Mouse (Mus musculus) heart, embryonic 16.5 days (tissue): ENCODE data around the gene Abca13. TPM values are rescaled to one million over a fixed set of nuclear protein-coding genes. Genes with fewer than 3 reads are reported as not detected.
"Not testable (repeated sequence)": the region's sequence is repeated elsewhere in the genome, so short reads cannot be mapped to it uniquely, and the experiment has no call there.

ENCODE experiments used
- ATAC-seq: fragments of 200-750 bp; cut with Nextera tagmentation; replicated peaks from 2 replicates; pipeline ENCODE4 v1.8.0; 2017; ENCODE audit warnings: moderate number of reproducible peaks; ENCODE audit not compliant: insufficient read depth, low FRiP score; ENCODE audit errors: extremely low read depth
- H3K27ac ChIP-seq: fragments of 300-500 bp; sonication (generic); 2 replicates; pipeline ENCODE4 v1.5.1; 2014; ENCODE audit warnings: mild to moderate bottlenecking, low read length, control low read depth, moderate library complexity
- H3K27me3 ChIP-seq: fragments of 300-500 bp; sonication (generic); 2 replicates; pipeline ENCODE4 v1.6.1; 2014; ENCODE audit warnings: low read length, mixed read lengths; ENCODE audit not compliant: control insufficient read depth, insufficient read depth
- H3K36me3 ChIP-seq: fragments of 300-500 bp; sonication (generic); 2 replicates; pipeline ENCODE4 v1.6.1; 2014; ENCODE audit not compliant: control insufficient read depth, insufficient read depth
- H3K4me1 ChIP-seq: fragments of 300-500 bp; sonication (generic); 2 replicates; pipeline ENCODE4 v1.6.1; 2014; ENCODE audit warnings: low read length, mixed read lengths; ENCODE audit not compliant: control insufficient read depth, insufficient read depth
- H3K4me2 ChIP-seq: fragments of 300-500 bp; sonication (generic); 2 replicates; pipeline ENCODE4 v1.6.1; 2014; ENCODE audit warnings: low read depth, mild to moderate bottlenecking, control low read depth, low read length
- H3K4me3 ChIP-seq: fragments of 300-500 bp; sonication (generic); 2 replicates; pipeline ENCODE4 v1.5.1; 2014; ENCODE audit warnings: mild to moderate bottlenecking, control low read depth, low read length
- H3K9ac ChIP-seq: fragments of 300-500 bp; sonication (generic); 2 replicates; pipeline ENCODE4 v1.6.1; 2014; ENCODE audit warnings: low read length, control low read depth
- H3K9me3 ChIP-seq: fragments of 300-500 bp; sonication (generic); replicated peaks from 2 replicates; pipeline ENCODE4 v1.6.1; 2016; ENCODE audit warnings: low read length; ENCODE audit not compliant: control insufficient read depth
- WGBS: fragments of 180-500 bp; shearing (Covaris S2); extraction: QIAGEN DNeasy Blood & Tissue Kit; methylation state at CpG from one replicate; pipeline ENCODE4 v1.1.7; 2014; 5-methylcytosine and 5-hydroxymethylcytosine counted together
- polyA plus RNA-seq: library from polyadenylated mRNA; unstranded; fragments of >200 nt; fragmentation: Nextera tagmentation; extraction: Ambion mirVana; gene quantifications from 2 replicates; pipeline ENCODE4 v1.2.1, GENCODE M21; 2015

Gene Abca13
- polyA plus RNA-seq, 1 experiment from 2014 or later: 0.01 TPM

DNA sequence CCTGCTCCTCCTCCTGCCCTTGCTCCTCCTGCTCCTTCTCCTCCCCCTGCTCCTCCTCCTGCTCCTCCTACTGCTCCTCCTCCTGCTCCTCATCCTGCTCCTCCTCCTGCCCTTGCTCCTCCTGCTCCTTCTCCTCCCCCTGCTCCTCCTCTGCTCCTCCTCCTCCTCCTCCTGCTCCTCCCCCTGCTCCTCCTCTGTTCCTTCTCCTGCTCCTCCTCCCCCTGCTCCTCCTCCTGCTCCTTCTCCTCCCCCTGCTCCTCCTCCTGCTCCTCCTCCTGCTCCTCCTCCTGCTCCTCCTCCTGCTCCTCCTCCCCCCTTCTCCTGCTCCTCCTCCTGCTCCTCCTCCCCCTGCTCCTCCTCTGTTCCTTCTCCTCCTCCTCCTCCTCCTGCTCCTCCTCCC is 2.3 kb upstream of the Abca13 start:
- H3K4me2 ChIP-seq, ATAC-seq, H3K27me3 ChIP-seq, H3K36me3 ChIP-seq, H3K4me1 ChIP-seq, H3K27ac ChIP-seq, H3K9ac ChIP-seq, H3K4me3 ChIP-seq, H3K9me3 ChIP-seq: not testable (repeated sequence)

DNA sequence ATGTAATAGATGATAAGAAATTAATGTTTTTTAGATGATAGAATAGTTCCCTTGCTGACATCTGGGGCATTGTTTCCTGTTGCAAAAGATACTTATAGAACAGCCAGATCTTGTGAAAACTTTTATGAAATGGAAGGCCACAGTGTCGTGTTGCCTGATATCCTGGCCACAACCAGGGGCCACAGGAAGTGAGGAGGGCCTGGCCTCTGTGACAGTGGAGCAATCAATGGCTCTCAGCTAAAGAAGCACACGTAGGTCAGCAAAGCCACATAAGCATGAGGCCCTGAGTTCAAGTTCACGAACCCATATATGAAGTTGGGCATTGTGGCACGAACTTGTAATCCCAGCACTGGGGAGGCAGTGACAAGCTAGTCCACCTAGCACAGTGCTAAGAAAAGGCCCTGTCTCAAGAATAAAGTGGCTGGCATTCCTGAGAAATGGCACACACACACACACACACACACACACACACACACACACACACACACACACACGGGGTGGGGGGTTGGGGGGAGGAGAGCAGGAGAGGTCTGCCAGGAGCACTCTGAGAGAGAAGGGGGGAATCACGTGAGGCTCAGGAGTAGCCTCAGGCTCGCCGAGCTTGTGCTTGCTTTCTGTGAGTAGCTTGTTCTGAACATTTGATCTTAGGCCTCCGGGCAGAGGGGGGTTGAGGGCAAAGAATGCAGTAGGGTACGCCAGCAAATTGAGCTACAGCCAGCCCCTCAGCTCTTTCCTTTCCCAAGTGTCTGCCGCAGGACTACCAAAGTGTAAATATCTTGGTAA is 779 bp upstream of the Abca13 start:
- Histone ChIP-seq H3K36me3 (no peaks in the 10 kb centered on the region), H3K4me3 (no peak overlapping the region), H3K9ac (no peak overlapping the region), H3K27ac (no peak overlapping the region), H3K4me2 (no peak overlapping the region), H3K27me3 (no peaks in the 10 kb centered on the region), H3K9me3 (no peaks in the 10 kb centered on the region), H3K4me1 (no peaks in the 10 kb centered on the region)
- no peak for ATAC-seq
- 48% methylated on average over 10 of the region's 11 CpGs for WGBS

GRCm38 (mm10) chr11:9194861-9195260 is 3.1 kb downstream of the Abca13 start:
- no peaks in the 10 kb centered on the region for H3K27me3 ChIP-seq
- H3K4me2 ChIP-seq: no peak overlapping the region
- WGBS: 84% methylated on average over 3 of the region's 3 CpGs
- no peaks in the 10 kb centered on the region for H3K9me3 ChIP-seq
- ATAC-seq: no peak
- H3K27ac ChIP-seq: no peak overlapping the region
- no peaks in the 10 kb centered on the region for H3K4me1 ChIP-seq
- no peak overlapping the region for H3K9ac ChIP-seq
- no peaks in the 10 kb centered on the region for H3K36me3 ChIP-seq
- no peak overlapping the region for H3K4me3 ChIP-seq

DNA sequence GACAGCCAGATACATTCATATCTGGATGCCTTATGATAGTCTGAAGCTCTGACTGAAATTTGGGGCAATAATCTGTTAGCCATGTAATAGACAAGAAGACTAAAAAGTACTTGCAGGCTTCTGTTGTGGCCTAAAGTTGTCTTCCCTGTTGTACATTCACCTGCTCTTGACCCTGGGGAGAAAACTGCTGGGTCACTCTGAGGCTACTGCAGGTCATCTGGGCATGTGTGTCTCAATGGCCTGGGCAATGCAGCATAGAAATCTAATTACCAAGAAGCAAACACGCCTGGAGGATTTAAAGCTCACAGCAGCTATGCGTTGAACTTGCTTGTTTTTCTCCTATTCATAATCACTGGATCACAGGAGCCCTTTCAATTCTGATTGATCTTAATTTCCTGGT is 8.1 kb downstream of the Abca13 start:
- no peaks in the 10 kb centered on the region for H3K27me3 ChIP-seq
- no peak overlapping the region for H3K4me2 ChIP-seq
- no peak overlapping the region for H3K4me3 ChIP-seq
- H3K9me3 ChIP-seq: no peaks in the 10 kb centered on the region
- H3K36me3 ChIP-seq: no peaks in the 10 kb centered on the region
- WGBS: 66% methylated on average over 2 of the region's 2 CpGs
- no peaks in the 10 kb centered on the region for H3K4me1 ChIP-seq
- no peak for ATAC-seq
- no peak overlapping the region for H3K9ac ChIP-seq
- no peak overlapping the region for H3K27ac ChIP-seq

DNA sequence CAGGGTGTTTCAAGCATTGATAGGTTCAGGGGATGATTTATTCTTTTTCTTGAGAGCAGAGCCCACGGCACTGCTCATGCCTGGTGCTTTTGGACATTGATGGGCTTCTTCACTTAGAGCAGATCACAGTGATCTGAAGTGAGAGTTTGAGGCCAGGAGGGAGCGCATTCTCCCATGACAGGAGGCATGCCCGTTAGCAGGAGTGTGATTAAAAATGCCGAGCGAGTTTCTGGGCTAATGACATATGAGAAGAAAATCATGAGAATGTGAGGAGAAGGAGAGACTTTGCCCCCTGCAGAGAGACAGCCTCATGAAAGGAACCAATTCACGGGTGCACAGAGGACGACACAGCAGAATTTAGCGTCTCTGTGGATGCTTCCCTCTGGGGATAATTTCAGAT is 19.0 kb downstream of the Abca13 start:
- H3K4me2 ChIP-seq: no peak overlapping the region
- ATAC-seq: no peak
- H3K27ac ChIP-seq: no peak overlapping the region
- no peak overlapping the region for H3K9ac ChIP-seq
- WGBS: 62% methylated on average over 8 of the region's 8 CpGs
- H3K9me3 ChIP-seq: no peaks in the 10 kb centered on the region
- H3K36me3 ChIP-seq: no peaks in the 10 kb centered on the region
- H3K27me3 ChIP-seq: no peaks in the 10 kb centered on the region
- H3K4me3 ChIP-seq: no peak overlapping the region
- no peaks in the 10 kb centered on the region for H3K4me1 ChIP-seq

- WGBS: 82% methylated on average over 9 of the region's 9 CpGs
- ATAC-seq: no peak
- Histone ChIP-seq H3K4me2 (no peak overlapping the region), H3K9ac (no peak overlapping the region), H3K4me1 (no peaks in the 10 kb centered on the region), H3K36me3 (no peaks in the 10 kb centered on the region), H3K27me3 (no peaks in the 10 kb centered on the region), H3K4me3 (no peak overlapping the region), H3K27ac (no peak overlapping the region), H3K9me3 (no peaks in the 10 kb centered on the region)
Measured at GRCm38 (mm10) chr11:9213580-9213979, 21.8 kb downstream of the Abca13 start.

DNA sequence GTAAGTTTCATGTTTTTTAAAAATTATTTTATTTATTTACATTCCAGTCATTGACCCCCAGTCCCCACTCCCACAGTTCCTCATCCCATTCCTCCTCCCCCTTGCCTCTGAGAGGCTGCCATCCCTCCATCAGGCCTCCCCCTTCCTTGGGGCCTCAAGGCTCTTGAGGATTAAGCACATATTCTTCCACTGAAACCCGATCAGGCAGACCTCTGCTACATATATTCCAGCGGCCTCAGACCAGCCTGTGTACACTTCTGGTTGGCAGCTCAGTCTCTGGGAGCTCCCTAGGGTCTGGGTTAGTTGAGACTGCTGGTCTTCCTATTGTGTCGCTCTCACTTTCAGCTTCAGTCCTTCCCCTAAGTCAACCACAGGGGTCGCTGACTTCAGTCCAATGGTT is 24.5 kb downstream of the Abca13 start:
- no peak overlapping the region for H3K27ac ChIP-seq
- no peak overlapping the region for H3K9ac ChIP-seq
- H3K4me2 ChIP-seq: no peak overlapping the region
- ATAC-seq: no peak
- H3K9me3 ChIP-seq: no peaks in the 10 kb centered on the region
- H3K27me3 ChIP-seq: no peaks in the 10 kb centered on the region
- H3K36me3 ChIP-seq: no peaks in the 10 kb centered on the region
- 36% methylated on average over 4 of the region's 4 CpGs for WGBS
- H3K4me3 ChIP-seq: no peak overlapping the region
- no peaks in the 10 kb centered on the region for H3K4me1 ChIP-seq

DNA sequence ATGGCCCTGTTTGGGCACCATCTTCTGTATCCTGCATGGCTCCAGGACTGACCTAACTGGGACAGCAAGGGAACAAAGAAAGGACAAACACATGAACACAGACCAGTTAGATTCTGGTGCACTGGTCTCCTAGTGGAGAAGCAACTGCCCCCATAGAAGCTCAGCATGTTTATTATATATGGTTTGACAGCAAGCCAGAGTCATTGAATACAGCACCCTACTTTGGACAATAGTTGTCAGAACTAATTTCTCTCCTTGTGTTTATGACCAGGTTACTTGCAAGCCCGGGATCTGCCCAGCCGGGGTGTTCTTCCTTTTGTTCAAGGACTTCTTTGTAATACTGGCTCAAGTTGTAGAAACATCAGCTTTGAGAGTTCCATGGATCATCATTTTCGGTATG is 28.8 kb downstream of the Abca13 start:
- H3K9ac ChIP-seq: no peak overlapping the region
- H3K4me1 ChIP-seq: no peaks in the 10 kb centered on the region
- no peak for ATAC-seq
- H3K27ac ChIP-seq: no peak overlapping the region
- H3K36me3 ChIP-seq: no peaks in the 10 kb centered on the region
- no peaks in the 10 kb centered on the region for H3K27me3 ChIP-seq
- no peaks in the 10 kb centered on the region for H3K9me3 ChIP-seq
- WGBS: 82% methylated on average over 3 of the region's 3 CpGs
- H3K4me2 ChIP-seq: no peak overlapping the region
- no peak overlapping the region for H3K4me3 ChIP-seq

DNA sequence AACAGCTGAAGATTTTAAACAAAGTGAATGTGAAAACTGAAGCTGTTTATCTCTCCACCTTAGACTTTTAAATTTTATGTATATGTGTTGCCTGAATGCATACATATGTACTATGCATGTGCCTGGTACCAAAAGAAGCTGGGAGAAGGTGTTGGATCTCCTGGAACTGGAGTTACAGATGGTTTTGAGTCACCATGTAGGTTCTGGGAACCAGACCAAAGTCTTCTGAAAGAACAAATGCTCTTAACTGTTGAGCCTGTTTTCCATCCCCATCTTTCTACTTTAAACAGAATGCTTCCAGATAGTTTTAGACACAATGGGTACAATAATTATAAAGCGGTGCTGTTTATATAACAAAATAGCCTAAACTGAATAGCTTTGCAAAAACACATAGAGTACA is 29.9 kb downstream of the Abca13 start:
- H3K9me3 ChIP-seq: no peaks in the 10 kb centered on the region
- no peak overlapping the region for H3K4me2 ChIP-seq
- ATAC-seq: no peak
- H3K4me1 ChIP-seq: no peaks in the 10 kb centered on the region
- 78% methylated on average over 1 of the region's 1 CpGs for WGBS
- no peaks in the 10 kb centered on the region for H3K36me3 ChIP-seq
- H3K27me3 ChIP-seq: no peaks in the 10 kb centered on the region
- H3K9ac ChIP-seq: no peak overlapping the region
- no peak overlapping the region for H3K27ac ChIP-seq
- no peak overlapping the region for H3K4me3 ChIP-seq
